Mouse (Mus musculus) limb, embryonic 12.5 days (tissue): ENCODE measurements around the gene Slit3. TPM values are rescaled to one million over a fixed set of nuclear protein-coding genes. Genes with fewer than 3 reads are reported as not detected.

Experiments
- ATAC-seq: fragments of 200-750 bp; cut with Nextera tagmentation; 2 replicates; pipeline ENCODE4 v1.8.0; 2017; ENCODE audit warnings: low read depth, moderate TSS enrichment; ENCODE audit not compliant: insufficient number of reproducible peaks, insufficient read depth, low FRiP score, low TSS enrichment
- H3K27ac ChIP-seq: fragments of 300-500 bp; sonication (generic); 2 replicates; pipeline ENCODE4 v1.5.1; 2016; ENCODE audit warnings: mild to moderate bottlenecking, moderate library complexity
- H3K27me3 ChIP-seq: fragments of 300-500 bp; sonication (generic); 2 replicates; pipeline ENCODE4 v1.6.1; 2016; ENCODE audit warnings: mild to moderate bottlenecking, moderate library complexity
- H3K36me3 ChIP-seq: fragments of 300-500 bp; sonication (generic); 2 replicates; pipeline ENCODE4 v1.6.1; 2016; ENCODE audit warnings: mild to moderate bottlenecking, moderate library complexity
- H3K4me1 ChIP-seq: fragments of 300-500 bp; sonication (generic); replicated peaks from 2 replicates; pipeline ENCODE4 v1.6.1; 2016
- H3K4me2 ChIP-seq: fragments of 300-500 bp; sonication (generic); 2 replicates; pipeline ENCODE4 v1.6.1; 2016; ENCODE audit warnings: mild to moderate bottlenecking, moderate library complexity
- H3K4me3 ChIP-seq: fragments of 300-500 bp; sonication (generic); replicated peaks from 2 replicates; pipeline ENCODE4 v1.5.1; 2016; ENCODE audit warnings: mild to moderate bottlenecking
- H3K9ac ChIP-seq: fragments of 300-500 bp; sonication (generic); replicated peaks from 2 replicates; pipeline ENCODE4 v1.6.1; 2016; ENCODE audit warnings: mild to moderate bottlenecking, moderate library complexity
- H3K9me3 ChIP-seq: fragments of 300-500 bp; sonication (generic); 2 replicates; pipeline ENCODE4 v1.6.1; 2016; ENCODE audit warnings: mild to moderate bottlenecking, moderate library complexity
- WGBS: fragments of 180-500 bp; shearing (Covaris S2); methylation state at CpG from one replicate; pipeline ENCODE4 v1.1.7; 2016; 5-methylcytosine and 5-hydroxymethylcytosine counted together
- polyA plus RNA-seq: library from polyadenylated mRNA; unstranded; fragments of >200 nt; fragmentation: Nextera tagmentation; extraction: Ambion mirVana; gene quantifications from 2 replicates; pipeline ENCODE4 v1.2.1, GENCODE M21; 2016

Gene Slit3
- polyA plus RNA-seq, 1 experiment from 2014 or later: 29.7 TPM

GRCm38 (mm10) chr11:35305910-35306309 is 184.9 kb downstream of the Slit3 start:
- Histone ChIP-seq H3K27ac (no peak overlapping the region), H3K9ac (no peak overlapping the region), H3K27me3 (no peaks in the 10 kb centered on the region), H3K4me3 (no peak overlapping the region), H3K36me3 (peaks cover 4% of the 10 kb centered on the region; the same call in 1 of the 2 replicates), H3K4me1 (peaks cover 12% of the 10 kb centered on the region; the same call in 1 of the 2 replicates), H3K4me2 (no peak overlapping the region), H3K9me3 (no peaks in the 10 kb centered on the region; the same call in 1 of the 2 replicates)
- no peak for ATAC-seq
- WGBS: 89% methylated on average over 3 of the region's 3 CpGs

GRCm38 (mm10) chr11:35306922-35307321 is 185.9 kb downstream of the Slit3 start:
- Histone ChIP-seq H3K4me3 (no peak overlapping the region), H3K27me3 (no peaks in the 10 kb centered on the region), H3K9me3 (no peaks in the 10 kb centered on the region; the same call in 1 of the 2 replicates), H3K4me2 (no peak overlapping the region), H3K36me3 (peaks cover 4% of the 10 kb centered on the region; the same call in 1 of the 2 replicates), H3K4me1 (peaks cover 10% of the 10 kb centered on the region; the same call in 1 of the 2 replicates), H3K27ac (no peak overlapping the region), H3K9ac (no peak overlapping the region)
- no peak for ATAC-seq
- WGBS: 80% methylated on average over 5 of the region's 5 CpGs

- Histone ChIP-seq H3K4me3 (no peak overlapping the region), H3K36me3 (peaks cover 4% of the 10 kb centered on the region; the same call in 1 of the 2 replicates)
- 75% methylated on average over 4 of the region's 4 CpGs for WGBS
Observed at GRCm38 (mm10) chr11:35307992-35308391, 187.0 kb downstream of the Slit3 start.

GRCm38 (mm10) chr11:35315449-35316028 is 194.5 kb downstream of the Slit3 start:
- Histone ChIP-seq H3K27ac (no peak overlapping the region), H3K4me1 (peaks cover 14% of the 10 kb centered on the region), H3K9ac (no peak overlapping the region), H3K4me2 (no peak overlapping the region), H3K36me3 (no peaks in the 10 kb centered on the region), H3K9me3 (no peaks in the 10 kb centered on the region), H3K4me3 (no peak overlapping the region), H3K27me3 (no peaks in the 10 kb centered on the region)
- WGBS: 59% methylated on average over 5 of the region's 5 CpGs
- ATAC-seq: no peak

More at GRCm38 (mm10) chr11:35307992-35308391, 187.0 kb downstream of the Slit3 start:
- peaks cover 10% of the 10 kb centered on the region; the same call in 1 of the 2 replicates for H3K4me1 ChIP-seq
- no peaks in the 10 kb centered on the region for H3K27me3 ChIP-seq
- H3K9ac ChIP-seq: no peak overlapping the region
- no peak overlapping the region for H3K27ac ChIP-seq
- no peak for ATAC-seq
- no peaks in the 10 kb centered on the region; the same call in 1 of the 2 replicates for H3K9me3 ChIP-seq
- no peak overlapping the region for H3K4me2 ChIP-seq

- WGBS: 93% methylated on average over 5 of the region's 5 CpGs
- no peak overlapping the region for H3K4me3 ChIP-seq
- no peaks in the 10 kb centered on the region for H3K27me3 ChIP-seq
Observed at GRCm38 (mm10) chr11:35317221-35317620, 196.2 kb downstream of the Slit3 start.

GRCm38 (mm10) chr11:35317775-35318432 is 196.9 kb downstream of the Slit3 start:
- Histone ChIP-seq H3K36me3 (no peaks in the 10 kb centered on the region), H3K4me3 (no peak overlapping the region), H3K9ac (no peak overlapping the region), H3K4me2 (no peak overlapping the region), H3K27me3 (no peaks in the 10 kb centered on the region), H3K9me3 (no peaks in the 10 kb centered on the region), H3K27ac (no peak overlapping the region), H3K4me1 (peaks cover 14% of the 10 kb centered on the region)
- 50% methylated on average over 7 of the region's 7 CpGs for WGBS
- ATAC-seq: no peak

More at GRCm38 (mm10) chr11:35317221-35317620, 196.2 kb downstream of the Slit3 start:
- no peak for ATAC-seq
- no peak overlapping the region for H3K9ac ChIP-seq
- H3K9me3 ChIP-seq: no peaks in the 10 kb centered on the region
- H3K4me1 ChIP-seq: peaks cover 14% of the 10 kb centered on the region
- H3K36me3 ChIP-seq: no peaks in the 10 kb centered on the region
- H3K4me2 ChIP-seq: no peak overlapping the region
- H3K27ac ChIP-seq: no peak overlapping the region

- WGBS: 69% methylated on average over 12 of the region's 12 CpGs
- Histone ChIP-seq H3K36me3 (no peaks in the 10 kb centered on the region), H3K4me2 (no peak overlapping the region), H3K9ac (no peak overlapping the region), H3K9me3 (no peaks in the 10 kb centered on the region), H3K27ac (no peak overlapping the region), H3K27me3 (no peaks in the 10 kb centered on the region), H3K4me1 (peaks cover 14% of the 10 kb centered on the region), H3K4me3 (no peak overlapping the region)
- ATAC-seq: no peak
Observed at GRCm38 (mm10) chr11:35318433-35319020, 197.5 kb downstream of the Slit3 start.

GRCm38 (mm10) chr11:35320518-35320917 is 199.5 kb downstream of the Slit3 start:
- peaks cover 29% of the 10 kb centered on the region for H3K4me1 ChIP-seq
- H3K36me3 ChIP-seq: no peaks in the 10 kb centered on the region
- no peak overlapping the region for H3K27ac ChIP-seq
- no peaks in the 10 kb centered on the region for H3K27me3 ChIP-seq
- H3K9me3 ChIP-seq: no peaks in the 10 kb centered on the region
- no peak overlapping the region for H3K4me3 ChIP-seq
- no peak overlapping the region for H3K4me2 ChIP-seq
- no peak for ATAC-seq
- 96% methylated on average over 2 of the region's 3 CpGs for WGBS
- H3K9ac ChIP-seq: no peak overlapping the region

- Histone ChIP-seq H3K9me3 (no peaks in the 10 kb centered on the region), H3K36me3 (no peaks in the 10 kb centered on the region), H3K4me2 (no peak overlapping the region), H3K4me3 (no peak overlapping the region), H3K27ac (no peak overlapping the region), H3K4me1 (peaks cover 38% of the 10 kb centered on the region), H3K27me3 (no peaks in the 10 kb centered on the region), H3K9ac (no peak overlapping the region)
- 24% methylated on average over 5 of the region's 5 CpGs for WGBS
- ATAC-seq: no peak
Observed at GRCm38 (mm10) chr11:35324397-35324796, 203.4 kb downstream of the Slit3 start.

GRCm38 (mm10) chr11:35325131-35325995 is 204.3 kb downstream of the Slit3 start:
- no peaks in the 10 kb centered on the region for H3K27me3 ChIP-seq
- H3K9ac ChIP-seq: no peak overlapping the region
- H3K27ac ChIP-seq: no peak overlapping the region
- H3K4me3 ChIP-seq: no peak overlapping the region
- 20% methylated on average over 10 of the region's 10 CpGs for WGBS
- no peak overlapping the region for H3K4me2 ChIP-seq
- no peaks in the 10 kb centered on the region for H3K9me3 ChIP-seq
- ATAC-seq: no peak
- H3K4me1 ChIP-seq: peaks cover 38% of the 10 kb centered on the region
- no peaks in the 10 kb centered on the region for H3K36me3 ChIP-seq

GRCm38 (mm10) chr11:35326346-35326745 is 205.3 kb downstream of the Slit3 start:
- Histone ChIP-seq H3K9ac (no peak overlapping the region), H3K4me1 (peaks cover 38% of the 10 kb centered on the region), H3K27ac (no peak overlapping the region), H3K4me2 (no peak overlapping the region), H3K9me3 (no peaks in the 10 kb centered on the region), H3K36me3 (no peaks in the 10 kb centered on the region), H3K27me3 (no peaks in the 10 kb centered on the region), H3K4me3 (no peak overlapping the region)
- no peak for ATAC-seq
- WGBS: 10% methylated on average over 3 of the region's 3 CpGs
